Mouse (Mus musculus) left cerebral cortex, postnatal 25 days (tissue): ENCODE data around the gene Naa30. TPM values are rescaled to one million over a fixed set of nuclear protein-coding genes. Genes with fewer than 3 reads are reported as not detected.
"Not testable (repeated sequence)": the region's sequence is repeated elsewhere in the genome, so short reads cannot be mapped to it uniquely, and the experiment has no call there.

Experiments used
- DNase-seq, 2 experiments: peaks; one replicate each; pipeline ENCODE4 v3.0.0; 2022; ENCODE audit warnings: low spot score in 2 of 2, mixed read lengths in 1 of 2
- intact Hi-C: fragments of 180-260 bp; cut with DNase I; formaldehyde crosslinking; loops from one replicate; pipeline ENCODE4 v1.15.1; 2025
- total RNA-seq, 2 experiments: library from RNA; stranded (reverse); gene quantifications; 2 replicates each; pipeline ENCODE4 v1.2.3; 2021

Gene Naa30
- 10 to 100 TPM; 34.2 TPM for total RNA-seq

DNA sequence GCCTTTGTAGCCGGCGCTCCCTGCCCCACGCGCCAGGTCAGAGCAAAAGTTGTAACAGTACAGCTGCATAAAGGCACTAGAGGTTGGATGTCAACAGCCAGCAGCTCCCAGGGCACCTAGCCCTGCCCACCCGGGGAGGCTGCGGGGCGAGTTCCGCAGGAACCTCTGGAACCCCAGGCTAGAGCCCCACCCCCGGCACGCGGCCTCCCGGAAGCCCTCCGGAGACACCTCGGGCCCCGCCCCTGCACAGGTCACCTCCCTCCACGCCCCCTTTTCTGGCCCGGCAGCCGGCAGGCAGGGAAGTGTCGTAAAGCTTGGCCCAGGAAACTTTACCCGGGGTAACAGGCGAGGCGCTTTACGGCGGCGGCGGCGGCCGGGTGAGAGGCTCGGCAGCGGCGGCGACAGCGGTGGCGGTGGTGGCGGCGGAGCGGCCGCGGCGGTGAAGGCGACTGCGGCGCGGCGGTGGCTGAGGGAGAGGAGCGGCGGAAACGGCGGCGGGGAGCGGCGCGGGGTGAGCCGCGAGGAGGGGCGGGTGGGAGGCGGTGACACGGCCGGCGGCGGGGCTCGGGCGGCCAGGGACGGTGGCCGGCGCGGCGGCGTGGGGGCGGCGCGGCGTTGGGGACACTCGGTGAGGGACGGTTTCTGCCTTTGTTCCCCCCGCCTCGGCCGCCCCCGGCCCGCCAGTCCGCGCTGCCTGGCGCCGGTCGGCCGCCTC, at the start of gene Naa30:
Gene Naa30, plus strand, starts transcription at position 360 of the 715 bp plus-strand sequence.
- DNase-seq = peak; percentile 93 to 97
- intact Hi-C loops = loop anchor here (1.0 kb wide), 1 partner anchor 106 kb away; the partner anchor contains the start of genes Ap5m1 and Exoc5

DNA sequence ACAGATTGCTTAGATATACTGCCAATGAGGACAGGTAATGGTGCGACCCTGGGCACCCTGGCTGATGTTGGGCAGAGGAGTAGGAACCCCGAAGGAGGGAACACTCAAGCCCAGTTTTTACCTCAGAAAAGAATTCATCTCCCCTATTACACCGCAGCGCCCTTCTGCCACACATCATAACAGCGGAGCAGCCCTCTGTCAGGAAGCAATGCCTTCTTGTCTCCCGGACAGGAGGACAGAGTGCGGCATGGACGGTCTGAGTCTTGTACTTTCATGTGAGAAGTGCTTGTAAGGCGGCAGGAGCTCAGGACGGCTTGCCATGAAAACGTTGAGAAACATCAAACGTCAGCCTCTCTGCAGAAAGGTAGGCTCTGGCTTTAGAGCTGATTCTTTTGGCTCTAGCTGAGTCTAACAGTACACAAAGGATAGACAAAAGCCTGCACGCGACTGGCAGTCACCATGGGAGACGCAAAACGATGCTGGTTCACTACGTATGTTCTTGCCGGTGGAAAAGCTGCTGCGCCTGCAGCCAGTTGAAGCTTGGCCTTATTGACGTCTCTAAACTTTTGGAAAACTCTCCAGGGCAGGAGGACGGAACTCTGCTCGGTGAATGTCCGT, 44.8 kb upstream of the Naa30 start:
- intact Hi-C loops = no loop called here
- DNase-seq = peak; percentile 4 to 6

DNA sequence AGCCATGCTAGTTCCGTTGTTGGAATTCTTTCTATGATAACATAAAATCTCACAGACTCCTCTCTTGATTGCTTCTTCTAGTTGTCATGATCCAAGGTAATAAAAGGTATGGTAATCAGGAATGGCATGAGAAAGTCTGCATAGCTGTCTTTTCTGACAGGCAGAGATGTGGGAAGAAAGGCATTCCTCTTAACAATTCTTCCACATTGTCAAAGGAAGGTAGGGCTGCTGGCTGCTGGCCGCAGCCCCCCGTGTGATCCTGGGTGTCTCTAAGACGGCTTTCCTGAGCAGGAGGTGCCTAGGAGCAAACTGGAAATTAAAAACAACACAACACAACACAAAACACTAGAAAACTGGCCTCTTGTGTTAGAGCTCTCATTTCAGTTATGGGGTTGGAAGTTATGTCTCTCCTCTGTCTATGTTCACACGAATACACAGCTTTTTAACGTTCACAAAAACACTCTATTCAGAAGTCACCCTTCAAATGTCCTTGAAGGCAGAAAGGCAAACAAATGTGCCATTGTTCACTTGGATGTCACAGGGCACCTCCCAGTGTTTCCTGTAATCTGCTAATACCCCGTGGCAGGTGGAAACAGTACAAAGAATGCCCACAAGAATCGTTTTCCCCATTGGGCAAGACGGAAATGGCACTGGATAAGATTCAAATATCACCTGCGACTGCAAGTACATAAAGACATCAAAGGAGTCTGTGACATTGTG, 43.3 kb upstream of the Naa30 start:
- intact Hi-C loops = no loop called here
- DNase-seq = no peak

DNA sequence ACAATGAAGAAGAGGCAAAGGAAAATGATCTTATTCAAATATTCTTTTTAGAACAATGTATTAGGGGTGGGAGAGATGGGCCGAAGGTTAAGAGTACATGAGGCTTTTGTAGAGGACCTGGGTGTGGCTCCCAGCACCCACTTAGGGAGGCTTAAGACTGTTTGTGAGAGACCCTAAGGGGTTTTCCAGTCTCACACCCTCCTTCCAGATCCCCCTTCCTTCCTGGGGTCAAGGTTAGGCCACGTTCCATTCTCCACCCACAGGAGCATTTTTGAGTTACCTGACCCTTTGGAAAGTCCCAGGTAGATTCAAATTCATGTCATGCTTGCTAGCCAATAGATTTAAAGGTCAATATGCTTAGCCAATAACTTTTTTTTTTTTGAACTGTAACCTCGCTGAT, 39.6 kb upstream of the Naa30 start:
- DNase-seq = no peak
- intact Hi-C loops = no loop called here

DNA sequence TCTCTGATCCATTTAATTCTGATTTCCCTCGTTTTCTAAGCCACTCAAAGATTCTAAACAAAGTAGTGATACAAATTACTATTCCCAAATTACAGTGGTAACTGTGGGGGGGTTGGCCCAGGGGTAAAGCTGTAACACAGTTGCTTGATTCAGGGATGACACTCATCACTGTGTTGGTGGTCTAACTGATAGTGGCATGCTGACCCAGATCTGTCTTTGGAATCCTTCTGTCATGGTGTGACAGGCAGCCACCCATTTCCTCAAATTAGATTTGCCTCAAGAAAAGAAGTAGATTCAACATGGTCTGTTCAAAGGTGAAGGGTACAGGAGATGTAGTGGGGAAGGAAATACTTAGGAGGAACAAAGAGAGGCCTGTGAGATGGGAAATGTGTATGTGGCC, 33.9 kb upstream of the Naa30 start:
- intact Hi-C loops = no loop called here
- no peak for DNase-seq

DNA sequence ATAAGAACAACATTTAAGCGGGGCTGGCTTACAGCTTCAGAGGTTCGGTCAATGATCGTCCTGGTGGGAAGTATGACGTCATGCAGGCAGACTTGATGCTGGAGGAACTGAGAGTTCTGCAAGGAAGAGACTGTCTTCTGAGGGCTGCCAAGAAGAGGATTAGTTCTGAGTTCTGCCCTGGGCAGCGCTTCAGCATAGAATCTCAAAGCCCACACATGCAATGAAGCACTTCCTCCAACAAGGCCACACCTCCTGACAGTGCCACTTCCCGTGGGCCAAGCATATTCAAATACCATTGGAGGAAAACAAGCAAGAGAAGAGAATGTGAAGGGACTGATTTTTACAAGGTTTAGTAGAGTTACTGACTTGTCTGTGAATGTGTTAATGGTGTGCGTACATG, 31.3 kb upstream of the Naa30 start:
- intact Hi-C loops = no loop called here
- DNase-seq = no peak

DNA sequence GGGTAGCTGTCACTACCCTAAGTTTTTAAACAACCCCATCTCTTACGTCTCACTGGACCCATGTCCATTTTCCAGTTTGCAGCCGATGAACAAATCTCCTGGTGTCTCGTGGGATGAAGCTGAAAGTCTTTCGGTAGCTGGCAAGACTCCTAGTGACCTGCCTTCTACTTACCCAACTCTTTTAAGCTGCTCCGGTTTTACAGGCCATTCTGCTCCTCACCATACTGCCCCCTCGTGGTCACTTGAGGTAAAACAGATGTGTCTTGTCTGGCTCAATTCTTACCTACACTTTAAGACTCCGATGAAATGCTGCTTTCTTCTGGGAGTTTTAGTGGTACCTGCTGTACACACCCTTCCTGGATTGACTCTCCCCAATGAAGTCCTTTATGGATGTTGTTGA, 18.2 kb upstream of the Naa30 start:
- intact Hi-C loops = no loop called here
- peak; percentile 52 to 59 for DNase-seq

DNA sequence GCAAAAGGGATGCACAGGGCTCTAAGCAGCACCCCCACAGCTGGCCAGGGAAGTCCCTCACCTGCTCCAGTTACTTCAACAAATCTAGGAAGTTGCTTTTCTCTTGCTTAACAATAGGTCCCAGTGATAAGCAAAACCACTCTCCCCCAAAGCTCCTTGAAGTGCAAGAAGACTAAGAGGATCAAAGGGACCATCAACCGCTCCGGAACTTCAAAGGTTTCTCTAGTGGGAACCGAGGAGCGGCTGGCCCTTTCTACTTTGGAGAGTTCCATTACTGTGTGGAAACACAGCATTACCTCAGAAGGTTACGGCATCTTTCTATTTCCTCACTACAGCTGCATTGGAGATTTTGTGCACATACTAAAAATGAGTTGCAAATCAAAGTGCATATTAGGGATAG, 16.5 kb upstream of the Naa30 start:
- no peak for DNase-seq
- intact Hi-C loops = no loop called here

DNA sequence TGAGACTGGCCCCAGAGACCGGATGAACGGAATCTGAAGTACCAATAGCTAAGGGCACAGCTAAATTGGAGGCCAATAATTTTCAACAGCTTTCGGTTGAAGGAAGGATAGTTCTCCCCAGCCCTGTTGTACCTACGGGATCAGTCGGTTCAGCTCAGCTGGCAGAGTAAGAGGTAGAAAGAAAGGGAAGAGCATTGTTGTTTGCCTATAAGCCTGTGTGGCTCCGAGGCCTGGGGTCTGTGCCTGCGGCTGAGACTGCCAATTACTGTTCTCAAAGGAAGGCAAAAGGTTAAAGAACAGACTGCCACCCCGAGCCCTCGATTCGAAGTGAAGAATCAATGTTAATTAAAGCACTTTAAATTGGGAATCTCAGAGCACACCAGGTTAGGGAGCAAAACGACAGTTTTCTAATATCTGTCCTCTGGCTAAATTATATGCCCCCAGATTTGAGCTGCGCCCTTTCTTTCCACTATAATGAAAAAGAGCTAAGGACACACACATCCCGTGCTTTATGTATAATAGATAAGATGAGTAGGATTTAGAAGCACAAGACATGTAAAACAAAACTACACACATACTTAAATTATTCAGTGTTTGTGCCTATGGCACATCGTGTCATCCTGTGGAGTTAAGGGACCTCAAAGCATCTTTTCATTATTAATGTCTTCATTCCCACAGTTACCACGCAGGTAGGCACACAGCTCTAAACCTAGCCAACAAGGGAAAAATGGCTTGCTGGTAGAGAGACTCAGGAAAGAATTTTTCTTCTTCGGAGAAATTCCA, 13.7 kb upstream of the Naa30 start:
- intact Hi-C loops = no loop called here
- DNase-seq = no peak

DNA sequence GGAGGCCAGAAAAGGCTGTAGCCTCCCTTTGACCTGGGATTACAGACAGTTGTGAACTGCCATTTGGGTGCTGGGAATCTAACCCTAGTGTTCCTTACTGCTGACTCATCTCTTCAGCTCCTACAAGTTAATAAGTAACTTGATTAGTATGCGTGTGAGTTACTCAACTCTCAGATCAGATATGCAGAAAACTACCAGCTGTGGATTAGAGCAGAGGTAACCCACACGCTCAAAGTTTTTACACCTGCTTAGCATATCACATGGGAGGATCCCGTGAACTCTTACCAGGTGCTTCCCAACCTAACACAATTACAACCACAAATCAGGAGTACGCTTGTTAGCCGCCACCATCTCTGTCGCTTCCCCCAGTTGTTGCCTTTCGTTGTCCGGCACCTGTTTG, 740 bp upstream of the Naa30 start:
- intact Hi-C loops = no loop called here

DNA sequence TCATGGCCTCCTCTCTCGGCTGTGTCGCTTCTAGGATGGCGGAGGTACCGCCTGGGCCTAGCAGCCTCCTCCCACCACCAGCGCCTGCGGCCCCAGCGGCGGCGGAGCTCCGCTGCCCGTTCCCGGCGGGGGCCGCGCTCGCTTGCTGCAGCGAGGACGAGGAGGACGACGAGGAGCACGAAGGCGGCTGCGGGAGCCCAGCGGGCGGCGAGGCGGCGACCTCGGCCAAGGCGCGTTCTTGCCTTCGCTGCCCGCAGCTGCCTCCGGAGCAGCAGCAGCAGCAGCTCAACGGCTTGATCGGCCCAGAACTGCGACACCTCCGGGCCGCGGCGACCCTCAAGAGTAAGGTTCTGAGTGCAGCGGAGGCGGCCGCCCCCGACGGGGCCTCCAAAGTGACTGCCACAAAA, 559 bp downstream of the Naa30 start:
- DNase-seq = peak; percentile 55 to 57
- intact Hi-C loops = loop anchor here (1.0 kb wide), 1 partner anchor 106 kb away; the partner anchor contains the start of genes Ap5m1 and Exoc5

More for the DNA sequence above, 740 bp upstream of the Naa30 start:
- DNase-seq = no peak

DNA sequence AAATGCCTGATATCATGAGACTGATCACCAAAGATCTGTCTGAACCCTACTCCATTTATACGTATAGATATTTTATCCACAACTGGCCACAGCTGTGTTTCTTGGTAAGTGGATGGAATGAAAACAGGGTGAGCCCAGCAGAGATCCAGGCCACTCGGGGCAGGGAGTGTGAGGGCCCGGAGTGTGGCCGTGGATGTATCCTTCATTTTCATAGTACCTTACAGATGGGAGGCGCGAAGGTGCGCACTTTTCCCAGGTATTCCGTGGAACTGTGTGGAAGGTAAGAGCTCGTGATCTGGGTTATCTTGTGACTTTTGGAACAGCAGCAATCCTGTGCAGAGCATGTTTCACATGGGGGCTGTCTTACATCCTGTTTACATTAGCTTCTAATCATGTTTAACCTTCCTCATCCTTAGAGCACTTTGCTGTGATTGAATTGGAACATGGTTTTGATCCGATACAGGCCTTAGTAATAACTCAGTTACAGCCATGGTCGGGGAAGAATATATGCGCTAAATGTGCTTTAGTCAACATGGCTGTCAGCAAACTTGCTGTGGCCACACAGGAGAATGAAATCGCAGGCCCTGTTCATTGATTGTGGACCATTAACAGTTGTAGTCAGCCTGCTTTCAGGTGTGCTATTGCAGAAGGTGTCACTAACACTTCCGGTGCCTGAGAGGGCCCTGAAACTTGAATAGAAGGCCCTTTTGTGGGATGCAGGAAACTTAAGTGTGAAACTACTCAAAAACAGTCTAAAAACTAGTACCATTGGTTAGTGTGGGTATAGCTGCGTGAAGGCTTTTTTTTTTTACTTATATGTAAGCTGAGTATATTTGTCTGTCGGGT, 1.5 kb downstream of the Naa30 start:
- DNase-seq = peak; percentile 5 to 7
- intact Hi-C loops = no loop called here

DNA sequence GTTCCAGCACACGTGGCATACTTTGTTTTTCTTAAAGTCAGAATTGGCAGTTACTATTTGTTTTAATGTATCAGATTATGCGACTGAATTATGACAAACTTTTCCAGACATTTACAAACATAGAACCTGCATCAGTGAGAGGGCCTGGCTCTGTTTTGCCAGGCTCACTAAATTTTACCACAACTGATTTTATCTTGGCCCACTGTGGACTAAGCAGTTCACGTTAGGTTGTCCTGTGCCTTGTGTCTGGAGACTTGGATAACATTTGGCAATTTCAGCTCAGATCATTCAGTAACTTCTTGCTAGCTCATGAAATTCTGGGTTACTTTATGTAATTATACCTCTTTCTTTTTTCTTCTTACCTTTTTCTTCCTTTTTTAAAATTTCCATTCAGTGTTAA, 7.7 kb downstream of the Naa30 start:
- intact Hi-C loops = no loop called here
- DNase-seq = no peak

DNA sequence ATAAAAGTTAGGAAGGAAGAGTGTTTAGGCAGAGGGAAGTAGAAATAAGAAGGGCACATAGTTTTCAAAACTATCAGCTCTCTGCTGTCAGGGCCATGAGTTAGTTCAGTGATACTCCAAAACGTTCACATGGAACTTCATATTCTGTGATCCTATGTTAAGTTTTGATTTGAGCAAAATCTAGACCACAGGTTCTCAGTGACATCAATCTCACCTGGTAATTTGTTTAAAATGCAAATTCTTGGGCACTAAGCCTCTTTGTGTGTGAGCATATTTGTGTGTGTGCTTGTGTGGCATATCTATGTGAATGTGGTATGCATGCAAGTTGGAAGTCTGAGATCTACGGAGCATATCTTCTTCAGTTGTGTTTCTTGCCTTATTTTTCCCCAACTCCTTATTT, 14.2 kb downstream of the Naa30 start:
- no peak for DNase-seq
- intact Hi-C loops = no loop called here

DNA sequence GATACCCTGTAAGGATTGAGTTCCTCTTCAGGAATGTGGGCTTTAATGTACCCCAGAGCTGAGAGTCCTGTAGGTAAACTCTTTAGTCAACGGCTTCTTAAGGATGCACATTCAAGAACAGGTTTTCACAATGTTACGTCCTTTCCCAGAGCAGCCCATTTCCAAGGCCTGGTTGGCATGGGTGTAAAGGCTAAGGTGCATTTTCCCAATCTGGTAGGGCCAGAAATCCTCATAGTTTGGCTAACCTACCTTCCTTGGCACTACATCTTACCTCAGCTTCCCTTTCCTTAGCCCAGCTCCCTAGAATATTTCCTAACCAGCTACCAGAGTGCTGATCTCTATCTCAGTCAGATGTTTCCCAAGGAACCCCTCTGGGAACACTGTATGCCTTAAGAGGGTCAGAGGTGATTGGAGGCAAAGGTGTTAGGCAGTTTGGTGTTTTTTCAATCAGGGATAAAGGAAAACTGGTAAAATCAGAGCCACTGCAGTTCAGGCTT, 25.1 kb downstream of the Naa30 start:
- intact Hi-C loops = no loop called here
- DNase-seq = no peak

DNA sequence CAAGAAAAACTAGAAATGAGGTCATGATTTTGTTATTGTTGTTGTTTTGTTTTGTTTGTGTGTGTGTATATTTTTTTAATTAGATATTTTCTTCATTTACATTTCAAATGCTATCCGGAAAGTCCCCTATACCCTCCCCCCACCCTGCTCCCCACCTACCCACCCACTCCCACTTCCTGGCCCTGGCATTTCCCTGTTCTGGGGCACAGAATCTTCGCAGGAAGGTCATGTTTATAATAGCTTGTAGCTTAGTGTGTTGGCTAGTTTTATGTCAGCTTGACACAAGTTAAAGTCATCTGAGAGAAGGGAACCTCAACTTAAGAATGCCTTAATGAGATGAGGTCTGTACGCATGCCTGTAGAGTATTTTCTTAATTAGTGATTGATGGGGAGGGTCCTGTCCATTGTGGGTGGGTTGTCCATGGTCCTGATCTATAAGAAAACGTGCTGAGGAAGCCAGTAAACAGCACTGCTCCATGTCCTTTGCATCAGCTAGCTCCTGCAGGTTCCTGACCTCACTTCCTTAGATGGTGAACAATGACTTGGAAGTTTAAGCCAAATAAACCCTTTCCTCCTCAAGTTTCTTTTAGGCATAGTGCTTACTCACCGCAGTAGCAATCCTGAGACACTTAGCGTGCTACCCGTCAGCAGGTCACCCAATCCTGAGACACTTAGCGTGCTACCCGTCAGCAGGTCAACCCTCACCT, 29.2 kb downstream of the Naa30 start:
- intact Hi-C loops = no loop called here
- DNase-seq = no peak

DNA sequence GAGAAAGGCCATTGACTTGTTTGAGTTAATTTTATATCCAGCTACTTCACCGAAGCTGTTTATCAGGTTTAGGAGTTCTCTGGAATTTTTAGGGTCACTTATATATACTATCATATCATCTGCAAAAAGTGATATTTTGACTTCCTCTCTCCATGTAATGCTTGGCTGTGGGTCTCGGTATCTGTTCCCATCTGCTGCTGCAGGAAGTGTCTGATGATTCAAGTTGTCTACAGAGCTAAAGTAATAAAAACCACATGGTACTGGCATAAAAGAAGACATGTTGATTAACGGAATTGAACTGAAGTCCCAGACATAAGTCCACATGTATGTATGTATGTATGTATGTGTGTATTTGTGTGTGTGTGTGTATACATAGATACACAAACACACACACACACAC, 38.2 kb downstream of the Naa30 start:
- DNase-seq, intact Hi-C loops: not testable (repeated sequence)

DNA sequence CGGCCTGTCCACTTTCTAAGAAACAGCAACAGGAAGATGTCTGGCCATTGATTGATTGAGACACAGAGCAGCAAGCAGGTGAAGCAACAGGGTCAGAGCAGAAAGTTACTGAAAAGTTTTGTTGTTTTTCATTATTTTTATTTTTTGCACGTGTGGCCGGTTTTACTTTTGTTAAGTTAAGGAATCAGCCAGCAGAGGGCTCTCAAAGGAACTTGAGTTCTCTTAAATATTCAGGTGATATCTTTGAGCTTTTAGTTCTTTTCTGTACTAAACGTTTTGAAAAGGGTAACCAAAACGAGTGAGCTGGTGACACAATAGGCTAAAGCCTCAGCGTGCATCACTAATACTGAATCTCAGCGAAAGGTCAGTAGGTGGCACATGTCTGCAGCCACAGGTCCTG, 46.7 kb downstream of the Naa30 start:
- no peak for DNase-seq
- intact Hi-C loops = no loop called here
